Mouse (Mus musculus): ENCODE data around the gene Nps.

GRCm38 (mm10) chr7:135291646-135292236 is 33.2 kb downstream of the Nps start:
- no peak for TF ChIP-seq CTCF (IDR thresholded peaks at IDR 0.05; ENCODE audit: extremely low read depth, insufficient read depth, low read length)
- no peak for TF ChIP-seq POLR2A (IDR thresholded peaks at IDR 0.05; ENCODE audit: extremely low read depth, insufficient read depth, low read length)

All from cortical plate, adult 2 months (tissue).